In the genomic region with DNA sequence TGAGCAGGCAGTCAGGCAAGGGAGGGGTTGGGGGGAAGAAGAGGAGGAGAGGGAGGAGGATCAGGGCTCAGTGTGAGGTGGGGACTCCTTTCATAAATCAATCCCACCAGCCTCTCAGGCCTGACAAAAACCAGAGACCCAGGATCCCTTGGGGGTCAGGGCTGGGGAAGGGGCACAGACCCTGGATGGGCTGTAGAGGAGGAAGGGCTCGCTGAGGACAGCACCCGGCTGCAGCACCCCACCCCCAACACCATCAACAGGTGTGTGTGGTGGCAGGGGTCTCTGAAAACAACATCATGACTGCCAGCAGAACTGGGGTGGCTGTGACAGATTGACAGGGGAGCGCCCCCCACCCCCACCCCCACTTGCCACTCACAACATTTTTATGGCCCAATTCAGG, we compare ENCODE assay signal across 26 mouse cellular contexts. TPM values are rescaled to one million over a fixed set of nuclear protein-coding genes. Genes with fewer than 3 reads are reported as not detected.
DNase-seq lines count a peak whose midpoint lies in the region; ATAC-seq and TF ChIP-seq lines count a peak whose summit lies in the region.
"Had no signal": no experiment of that assay in that cellular context is flagged by ENCODE, and none has a peak within 500 bp of the region (broad histone marks: within the 10 kb centered on the region; RNA-seq: fewer than 3 reads in every experiment).

No protein-coding gene starts in this region.

- H3K4me3 ChIP-seq in heart, embryonic 11.5 days (ENCODE audit: low read depth, low read length): no peak overlapping the region
- H3K4me3 ChIP-seq in midbrain, embryonic 10.5 days: no peak overlapping the region
- no peak overlapping the region for H3K4me3 ChIP-seq in midbrain, postnatal 0 days (ENCODE audit: low read depth, low read length)
- H3K4me3 ChIP-seq in limb, embryonic 10.5 days: peak overlapping the region; percentile 9; the same call in 1 of the 2 replicates
- no peak overlapping the region for H3K4me3 ChIP-seq in limb, embryonic 15.5 days
- no peak overlapping the region for H3K4me3 ChIP-seq in forebrain, embryonic 15.5 days
- H3K4me3 ChIP-seq: erythroblast, embryonic 14.5 days; heart, embryonic 15.5 days; hindbrain, embryonic 15.5 days; kidney, embryonic 15.5 days; left cerebral cortex, adult 2 months; lung, embryonic 15.5 days; megakaryocyte, embryonic 14.5 days; midbrain, embryonic 13.5 days had no signal

- H3K4me2 ChIP-seq in heart, embryonic 11.5 days: no peak overlapping the region
- no peak overlapping the region for H3K4me2 ChIP-seq in midbrain, postnatal 0 days (ENCODE audit: low read depth, low read length, poor library complexity, severe bottlenecking)
- no peak overlapping the region for H3K4me2 ChIP-seq in limb, embryonic 15.5 days
- H3K4me2 ChIP-seq in forebrain, embryonic 15.5 days (replicated peaks): no peak overlapping the region
- H3K4me2 ChIP-seq: heart, embryonic 15.5 days; hindbrain, embryonic 15.5 days; kidney, embryonic 15.5 days; liver, embryonic 11.5 days; lung, embryonic 15.5 days; midbrain, embryonic 13.5 days had no signal

- H3K27me3 ChIP-seq in heart, embryonic 11.5 days (ENCODE audit: control insufficient read depth, insufficient read depth, low read length): no peaks in the 10 kb centered on the region
- peaks cover 49% of the 10 kb centered on the region for H3K27me3 ChIP-seq in midbrain, embryonic 10.5 days (ENCODE audit: low read depth, poor library complexity, severe bottlenecking)
- H3K27me3 ChIP-seq in midbrain, postnatal 0 days (ENCODE audit: insufficient read depth, low read length): 0 out of 2 replicates have a peak, but pooled peaks cover 3% of the 10 kb centered on the region
- 0 out of 2 replicates have a peak, but pooled peaks cover 10% of the 10 kb centered on the region for H3K27me3 ChIP-seq in limb, embryonic 10.5 days (ENCODE audit: low read depth, poor library complexity, severe bottlenecking)
- no peaks in the 10 kb centered on the region for H3K27me3 ChIP-seq in limb, embryonic 15.5 days
- H3K27me3 ChIP-seq in forebrain, embryonic 15.5 days: peaks cover 4% of the 10 kb centered on the region; the same call in 1 of the 2 replicates
- H3K27me3 ChIP-seq: hindbrain, embryonic 15.5 days; lung, embryonic 15.5 days had no signal

- DNase-seq in heart, adult 8-10 months (ENCODE audit: low spot score): no peak
- no peak for DNase-seq in midbrain, embryonic 10.5 days (ENCODE audit: low spot score)
- no peak for DNase-seq in midbrain, postnatal 0 days (ENCODE audit: low spot score)
- peak; percentile 63 for DNase-seq in limb, embryonic 10.5 days (ENCODE audit: low spot score)
- no peak for DNase-seq in adrenal gland, postnatal 25 days
- DNase-seq: adrenal gland, adult 8-10 months; cerebellum, adult 9-10 months; cerebellum, postnatal 36 days; forebrain, postnatal 0 days; kidney, adult 18-20 months; kidney, postnatal 25 days; lung, postnatal 4 days had no signal

- WGBS in heart, embryonic 11.5 days (ENCODE audit: insufficient replicate concordance): 47% methylated on average over 3 of the region's 3 CpGs
- whole genome bisulfite sequencing in midbrain, embryonic 10.5 days: 58% methylated on average over 3 of the region's 3 CpGs
- WGBS in midbrain, postnatal 0 days: 73% methylated on average over 3 of the region's 3 CpGs
- 10% methylated on average over 3 of the region's 3 CpGs for WGBS in limb, embryonic 10.5 days
- 25% methylated on average over 3 of the region's 3 CpGs for WGBS in limb, embryonic 15.5 days
- 77% methylated on average over 3 of the region's 3 CpGs for WGBS in forebrain, embryonic 15.5 days

- 0 out of 2 replicates have a peak, but pooled peaks have one; percentile 32 for ATAC-seq in heart, embryonic 11.5 days (replicated peaks; ENCODE audit: insufficient number of reproducible peaks, low FRiP score, low TSS enrichment)
- ATAC-seq in midbrain, postnatal 0 days (ENCODE audit: low FRiP score): no peak
- 0 out of 2 replicates have a peak, but pooled peaks have one; percentile 6 for ATAC-seq in limb, embryonic 15.5 days (ENCODE audit: insufficient number of reproducible peaks, low FRiP score, low TSS enrichment, low read depth)
- no peak for ATAC-seq in forebrain, embryonic 15.5 days (replicated peaks)
- ATAC-seq: forebrain, postnatal 0 days; midbrain, embryonic 13.5 days had no signal

- H3K4me1 ChIP-seq in heart, embryonic 11.5 days (ENCODE audit: control insufficient read depth, insufficient read depth, low read length): peaks cover 35% of the 10 kb centered on the region
- peaks cover 58% of the 10 kb centered on the region for H3K4me1 ChIP-seq in midbrain, embryonic 10.5 days
- no peaks in the 10 kb centered on the region for H3K4me1 ChIP-seq in midbrain, postnatal 0 days (ENCODE audit: insufficient read depth, low read length)
- peaks cover 79% of the 10 kb centered on the region for H3K4me1 ChIP-seq in limb, embryonic 10.5 days
- peaks cover 66% of the 10 kb centered on the region for H3K4me1 ChIP-seq in limb, embryonic 15.5 days
- peaks cover 15% of the 10 kb centered on the region for H3K4me1 ChIP-seq in forebrain, embryonic 15.5 days

- no peaks in the 10 kb centered on the region for H3K9me3 ChIP-seq in heart, embryonic 11.5 days (replicated peaks; ENCODE audit: control insufficient read depth, low read length)
- H3K9me3 ChIP-seq in midbrain, embryonic 10.5 days (replicated peaks): no peaks in the 10 kb centered on the region
- H3K9me3 ChIP-seq in midbrain, postnatal 0 days (ENCODE audit: low read length): no peaks in the 10 kb centered on the region
- H3K9me3 ChIP-seq in limb, embryonic 10.5 days (replicated peaks): no peaks in the 10 kb centered on the region
- no peaks in the 10 kb centered on the region for H3K9me3 ChIP-seq in limb, embryonic 15.5 days
- H3K9me3 ChIP-seq in forebrain, embryonic 15.5 days: no peaks in the 10 kb centered on the region
- H3K9me3 ChIP-seq: heart, embryonic 15.5 days; hindbrain, embryonic 15.5 days; kidney, embryonic 15.5 days; lung, embryonic 15.5 days; midbrain, embryonic 13.5 days had no signal

- TF ChIP-seq CTCF in midbrain, postnatal 0 days (IDR thresholded peaks at IDR 0.05): no peak

- no peaks in the 10 kb centered on the region for H3K36me3 ChIP-seq in heart, embryonic 11.5 days (ENCODE audit: control insufficient read depth, insufficient read depth, low read length)
- no peaks in the 10 kb centered on the region for H3K36me3 ChIP-seq in midbrain, embryonic 10.5 days
- no peaks in the 10 kb centered on the region for H3K36me3 ChIP-seq in midbrain, postnatal 0 days (ENCODE audit: insufficient read depth, low read length)
- H3K36me3 ChIP-seq in limb, embryonic 10.5 days: no peaks in the 10 kb centered on the region
- H3K36me3 ChIP-seq in limb, embryonic 15.5 days: no peaks in the 10 kb centered on the region
- no peaks in the 10 kb centered on the region for H3K36me3 ChIP-seq in forebrain, embryonic 15.5 days
- H3K36me3 ChIP-seq: heart, embryonic 15.5 days; hindbrain, embryonic 15.5 days; kidney, embryonic 15.5 days; lung, embryonic 15.5 days; midbrain, embryonic 13.5 days had no signal

- no peak overlapping the region for H3K9ac ChIP-seq in heart, embryonic 11.5 days (ENCODE audit: low read depth, low read length)
- H3K9ac ChIP-seq in midbrain, postnatal 0 days (replicated peaks; ENCODE audit: low read length, poor library complexity, severe bottlenecking): no peak overlapping the region
- no peak overlapping the region for H3K9ac ChIP-seq in limb, embryonic 15.5 days
- no peak overlapping the region for H3K9ac ChIP-seq in forebrain, embryonic 15.5 days (replicated peaks)
- H3K9ac ChIP-seq: forebrain, postnatal 0 days; heart, embryonic 15.5 days; hindbrain, embryonic 15.5 days; kidney, embryonic 15.5 days; lung, embryonic 15.5 days; midbrain, embryonic 13.5 days had no signal

- no peak overlapping the region for H3K27ac ChIP-seq in heart, embryonic 11.5 days (ENCODE audit: low read depth, low read length)
- 0 out of 2 replicates have a peak overlapping the region, but pooled peaks have one; percentile 28 for H3K27ac ChIP-seq in midbrain, embryonic 10.5 days (replicated peaks)
- H3K27ac ChIP-seq in midbrain, postnatal 0 days (ENCODE audit: low read depth, low read length): no peak overlapping the region
- peak overlapping the region; percentile 72 for H3K27ac ChIP-seq in limb, embryonic 10.5 days
- H3K27ac ChIP-seq in limb, embryonic 15.5 days: peak overlapping the region; percentile 78
- no peak overlapping the region for H3K27ac ChIP-seq in forebrain, embryonic 15.5 days (replicated peaks)
- H3K27ac ChIP-seq: heart, embryonic 15.5 days; hindbrain, embryonic 15.5 days; kidney, embryonic 15.5 days; left cerebral cortex, adult 2 months; midbrain, embryonic 13.5 days had no signal

RNA-seq across cellular contexts. Expression of gene Ephb3, which starts 36.0 kb away (rescaled TPM):
- 12.9 and 16.0 TPM in 2 replicates for polyA plus RNA-seq in heart, embryonic 11.5 days (2014; fragmentation: Nextera tagmentation; extraction: Ambion mirVana)
- total RNA-seq in heart, adult 8-10 months (2022): 10 to 100 TPM in 2 of 4 experiments, 1 to 10 TPM in 2; 7.1 to 10.0 (median 8.8) TPM
- 14.6 and 15.7 TPM in 2 replicates for polyA plus RNA-seq in midbrain, embryonic 10.5 days (2016; fragmentation: Nextera tagmentation; extraction: Ambion mirVana)
- total RNA-seq in midbrain, postnatal 0 days (2014; rRNA removed): 20.1 and 20.5 TPM in 2 replicates
- polyA plus RNA-seq in midbrain, postnatal 0 days (2015; fragmentation: Nextera tagmentation; extraction: Ambion mirVana): 9.0 and 9.5 TPM in 2 replicates
- 31.0 and 48.3 TPM in 2 replicates for polyA plus RNA-seq in limb, embryonic 10.5 days (2016; fragmentation: Nextera tagmentation; extraction: Ambion mirVana)
- 33.0 and 43.8 TPM in 2 replicates for polyA plus RNA-seq in limb, embryonic 15.5 days (2015; fragmentation: Nextera tagmentation; extraction: Ambion mirVana)
- polyA plus RNA-seq in forebrain, embryonic 15.5 days (2015; fragmentation: Nextera tagmentation; extraction: Ambion mirVana): 7.6 and 7.9 TPM in 2 replicates
- total RNA-seq in adrenal gland, postnatal 25 days (2021): 1.9 and 2.3 TPM in 2 replicates
- total RNA-seq: CH12.LX; monocyte, adult 5-6 weeks had no signal
- polyA plus RNA-seq: erythroblast, embryonic 14.5 days had no signal

Comparison
In these comparisons a context has a peak if more than half of its experiments do, and no peak if none do; other contexts are left out.
1. H3K27ac ChIP-seq: peak in midbrain, embryonic 10.5 days (single experiment), limb, embryonic 10.5 days (single experiment) and limb, embryonic 15.5 days (single experiment); none in heart, embryonic 11.5 days (single experiment), midbrain, postnatal 0 days (single experiment) and forebrain, embryonic 15.5 days (single experiment).
2. ATAC-seq: peak in heart, embryonic 11.5 days (single experiment) and limb, embryonic 15.5 days (single experiment); none in midbrain, postnatal 0 days (single experiment) and forebrain, embryonic 15.5 days (single experiment).